Mouse (Mus musculus) thymus, postnatal 25 days (tissue): ENCODE data around the gene Adora2b.
"Not testable (repeated sequence)": the region's sequence is repeated elsewhere in the genome, so short reads cannot be mapped to it uniquely, and the experiment has no call there.

ENCODE experiments used
- DNase-seq: peaks from one replicate; pipeline ENCODE4 v3.0.0; 2022

Adora2b gene

GRCm38 (mm10) chr11:62264018-62264417 is 15.2 kb downstream of the Adora2b start:
- no peak for DNase-seq

- DNase-seq, result no peak
These were observed 16.9 kb downstream of the Adora2b start for GRCm38 (mm10) chr11:62265642-62266041.

GRCm38 (mm10) chr11:62266466-62267214 is 17.9 kb downstream of the Adora2b start:
- no peak for DNase-seq

- no peak for DNase-seq
These were observed 19.6 kb downstream of the Adora2b start for GRCm38 (mm10) chr11:62268381-62268780.

- DNase-seq, result no peak
These were observed 20.3 kb downstream of the Adora2b start for GRCm38 (mm10) chr11:62269097-62269496.

GRCm38 (mm10) chr11:62270851-62271250 is 22.1 kb downstream of the Adora2b start:
- no peak for DNase-seq

- no peak for DNase-seq
These were observed 28.3 kb downstream of the Adora2b start for GRCm38 (mm10) chr11:62277086-62277485.

GRCm38 (mm10) chr11:62278027-62278426 is 29.2 kb downstream of the Adora2b start:
- DNase-seq, result peak; percentile 78

GRCm38 (mm10) chr11:62280675-62281600 is 32.2 kb downstream of the Adora2b start, which contains the start of the genes Zswim7 and Ttc19:
Gene Zswim7 (minus strand): TSS chr11:62281375.
Gene Ttc19 (plus strand): TSS chr11:62281473.
- DNase-seq, result peak; percentile 91

- DNase-seq, result no peak
These were observed 32.8 kb downstream of the Adora2b start for GRCm38 (mm10) chr11:62281601-62281997.

GRCm38 (mm10) chr11:62284020-62284419 is 35.2 kb downstream of the Adora2b start:
- not testable (repeated sequence) for DNase-seq

GRCm38 (mm10) chr11:62285020-62285419 is 36.2 kb downstream of the Adora2b start:
- DNase-seq, result no peak

- DNase-seq, result no peak
These were observed 38.9 kb downstream of the Adora2b start for GRCm38 (mm10) chr11:62287700-62288099.

GRCm38 (mm10) chr11:62294121-62294520 is 45.3 kb downstream of the Adora2b start:
- no peak for DNase-seq

- no peak for DNase-seq
These were observed 50.1 kb downstream of the Adora2b start for GRCm38 (mm10) chr11:62298883-62299282.

- DNase-seq, result no peak
These were observed 57.1 kb downstream of the Adora2b start for GRCm38 (mm10) chr11:62305866-62306265.

GRCm38 (mm10) chr11:62309296-62309695 is 60.5 kb downstream of the Adora2b start:
- DNase-seq, result no peak

GRCm38 (mm10) chr11:62314984-62315383 is 66.2 kb downstream of the Adora2b start:
- no peak for DNase-seq
